Mouse (Mus musculus): ENCODE data around the gene Tas2r137. TPM values are rescaled to one million over a fixed set of nuclear protein-coding genes. Genes with fewer than 3 reads are reported as not detected.

Gene Tas2r137
- not detected for polyA plus RNA-seq (2015; fragmentation: Illumina TruSeq; extraction: RNeasy Lipid Tissue Mini Kit (QIAGEN cat#74804); ENCODE audit: insufficient read depth, low replicate concordance)

DNA sequence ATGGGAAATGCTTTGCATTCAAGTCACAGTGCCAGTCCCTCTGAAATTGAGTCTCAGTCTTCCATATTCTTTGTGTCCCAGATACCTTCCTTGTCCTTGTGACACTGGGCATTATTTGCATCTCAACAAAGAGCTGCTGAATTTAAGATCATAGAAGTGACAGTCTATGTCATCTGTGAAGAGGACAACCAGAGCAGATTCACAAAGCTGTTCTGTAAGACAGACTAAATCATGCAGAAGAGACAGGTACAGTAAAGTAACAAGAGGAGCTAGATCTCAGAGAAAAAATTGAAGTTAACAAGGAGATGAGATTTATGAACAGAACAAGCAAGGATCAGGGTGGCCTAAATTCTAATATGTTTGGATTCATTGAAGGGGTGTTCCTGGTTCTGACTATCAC is at the start of gene Tas2r137:
TSS of gene Tas2r137 (plus strand) at position 301 of the 400 bp plus-strand sequence.

DNA sequence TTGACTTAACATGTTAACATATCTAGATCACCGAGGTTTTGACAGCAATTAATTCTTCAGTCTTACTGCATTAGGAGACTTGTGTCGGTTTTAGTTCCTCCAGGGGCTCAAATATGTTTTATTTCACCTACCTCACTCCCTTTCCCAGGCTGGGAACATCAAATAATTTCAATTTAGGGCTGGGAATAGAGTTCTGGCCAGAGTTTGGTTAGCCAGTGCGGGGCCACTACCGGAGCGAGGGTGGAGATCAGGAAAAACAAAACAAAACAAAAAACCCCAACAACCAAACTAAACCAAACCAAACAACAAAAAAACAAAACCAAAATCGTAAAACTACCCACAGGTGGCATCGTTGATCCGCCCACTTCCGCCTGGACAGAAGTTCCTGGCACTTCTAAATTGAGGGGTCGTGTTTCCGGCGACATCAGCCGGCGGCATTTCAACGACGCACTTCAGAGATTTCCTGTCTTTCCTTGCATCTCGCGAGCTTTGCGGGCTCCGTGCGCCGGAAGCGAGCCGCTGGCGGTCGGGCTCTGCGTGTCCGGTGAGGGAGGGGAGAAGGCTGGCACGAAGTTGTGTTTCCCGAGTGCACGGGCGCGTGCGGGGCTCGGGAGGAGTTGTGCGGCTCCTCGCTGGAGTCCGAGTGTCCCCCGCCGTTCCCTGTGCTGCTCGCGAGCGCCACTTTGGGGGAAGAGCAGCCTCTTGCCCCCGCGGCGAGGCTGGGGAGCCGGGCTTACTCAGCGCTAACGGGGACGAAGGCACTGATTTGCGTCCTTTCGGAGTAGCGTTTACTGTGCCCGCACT is 19.9 kb upstream of the Tas2r137 start, which contains the start of gene Ssbp1:
TSS of gene Ssbp1 (plus strand) at position 437 of the 804 bp plus-strand sequence.

DNA sequence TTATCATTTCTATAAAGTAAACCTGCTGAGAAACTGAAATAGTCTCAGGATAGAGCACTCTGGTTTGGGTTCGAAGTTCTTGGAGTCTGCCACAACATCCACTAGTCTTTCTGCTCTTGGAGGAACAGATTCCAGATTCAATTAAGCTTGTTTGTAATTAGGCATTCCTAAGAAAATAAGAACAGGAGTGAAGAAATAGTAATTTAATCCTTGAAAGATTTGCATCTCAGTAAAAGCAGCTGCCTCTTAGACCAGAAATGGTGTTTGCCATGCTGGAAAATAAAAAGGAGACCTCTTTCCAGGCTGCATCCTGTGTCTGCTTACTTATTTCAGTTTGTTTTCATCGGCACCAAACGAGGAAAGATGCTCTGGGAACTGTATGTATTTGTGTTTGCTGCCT is 2.2 kb downstream of the Tas2r137 start, which contains the start of gene Tas2r108:
TSS of gene Tas2r108 (plus strand) at position 301 of the 400 bp plus-strand sequence.

DNA sequence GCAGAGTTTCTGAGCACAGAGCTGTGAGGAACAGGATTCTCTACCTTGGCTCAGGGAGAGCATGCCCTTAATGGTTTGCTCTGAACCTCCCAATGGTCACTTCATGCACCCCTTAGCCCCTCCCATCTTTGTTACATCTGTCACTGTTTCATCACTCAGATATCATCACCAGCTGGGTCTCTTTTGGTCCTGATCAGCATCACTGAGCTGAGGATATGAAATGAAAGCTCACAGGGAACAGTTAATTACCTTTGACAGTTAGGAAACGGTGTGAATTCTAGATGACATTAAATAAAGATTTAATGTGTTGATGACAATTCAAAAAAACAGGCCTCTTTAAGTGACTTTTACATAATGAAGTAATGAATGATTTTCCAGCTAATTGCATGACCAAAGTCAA is 28.4 kb downstream of the Tas2r137 start, which contains the start of gene Prss37:
TSS of gene Prss37 (minus strand) at position 101 of the 400 bp plus-strand sequence.

Other genes starting within 250 kb of the Tas2r137 start
- gene Agk, start 166.1 kb upstream of the Tas2r137 start, polyA plus RNA-seq (2015; fragmentation: Illumina TruSeq; extraction: RNeasy Lipid Tissue Mini Kit (QIAGEN cat#74804); ENCODE audit: insufficient read depth, low replicate concordance): 23.2 TPM
- gene E330009J07Rik, start 55.1 kb upstream of the Tas2r137 start, polyA plus RNA-seq (2015; fragmentation: Illumina TruSeq; extraction: RNeasy Lipid Tissue Mini Kit (QIAGEN cat#74804); ENCODE audit: insufficient read depth, low replicate concordance): 16.9 TPM
- gene Wee2, start 52.1 kb upstream of the Tas2r137 start, polyA plus RNA-seq (2015; fragmentation: Illumina TruSeq; extraction: RNeasy Lipid Tissue Mini Kit (QIAGEN cat#74804); ENCODE audit: insufficient read depth, low replicate concordance): not detected
- gene Ssbp1, start 19.9 kb upstream of the Tas2r137 start, polyA plus RNA-seq (2015; fragmentation: Illumina TruSeq; extraction: RNeasy Lipid Tissue Mini Kit (QIAGEN cat#74804); ENCODE audit: insufficient read depth, low replicate concordance): 128 TPM
- gene Tas2r108, start 2.3 kb downstream of the Tas2r137 start, polyA plus RNA-seq (2015; fragmentation: Illumina TruSeq; extraction: RNeasy Lipid Tissue Mini Kit (QIAGEN cat#74804); ENCODE audit: insufficient read depth, low replicate concordance): not detected
- gene Prss37, start 28.3 kb downstream of the Tas2r137 start, polyA plus RNA-seq (2015; fragmentation: Illumina TruSeq; extraction: RNeasy Lipid Tissue Mini Kit (QIAGEN cat#74804); ENCODE audit: insufficient read depth, low replicate concordance): not detected
- not detected for gene Olfr461, start 63.8 kb downstream of the Tas2r137 start, polyA plus RNA-seq (2015; fragmentation: Illumina TruSeq; extraction: RNeasy Lipid Tissue Mini Kit (QIAGEN cat#74804); ENCODE audit: insufficient read depth, low replicate concordance)
- not detected for gene Olfr460, start 78.3 kb downstream of the Tas2r137 start, polyA plus RNA-seq (2015; fragmentation: Illumina TruSeq; extraction: RNeasy Lipid Tissue Mini Kit (QIAGEN cat#74804); ENCODE audit: insufficient read depth, low replicate concordance)
- 9.4 TPM for gene Clec5a, start 94.6 kb downstream of the Tas2r137 start, polyA plus RNA-seq (2015; fragmentation: Illumina TruSeq; extraction: RNeasy Lipid Tissue Mini Kit (QIAGEN cat#74804); ENCODE audit: insufficient read depth, low replicate concordance)
- not detected for gene Tas2r138, start 122.1 kb downstream of the Tas2r137 start, polyA plus RNA-seq (2015; fragmentation: Illumina TruSeq; extraction: RNeasy Lipid Tissue Mini Kit (QIAGEN cat#74804); ENCODE audit: insufficient read depth, low replicate concordance)
- gene Mgam, start 137.6 kb downstream of the Tas2r137 start, polyA plus RNA-seq (2015; fragmentation: Illumina TruSeq; extraction: RNeasy Lipid Tissue Mini Kit (QIAGEN cat#74804); ENCODE audit: insufficient read depth, low replicate concordance): 0.29 TPM